Mouse (Mus musculus) gastrocnemius, postnatal 10 days (tissue): ENCODE data around the gene Cstad. TPM values are rescaled to one million over a fixed set of nuclear protein-coding genes. Genes with fewer than 3 reads are reported as not detected.

Experiments
- DNase-seq: peaks from one replicate; pipeline ENCODE4 v3.0.0; 2021; ENCODE audit warnings: mixed read lengths
- total RNA-seq, 2 experiments: library from RNA; stranded (reverse); gene quantifications; 2 replicates each; pipeline ENCODE4 v1.2.3; 2021

Cstad gene
- total RNA-seq, 2 experiments from 2014 or later: 5.3 to 5.9 TPM

DNA sequence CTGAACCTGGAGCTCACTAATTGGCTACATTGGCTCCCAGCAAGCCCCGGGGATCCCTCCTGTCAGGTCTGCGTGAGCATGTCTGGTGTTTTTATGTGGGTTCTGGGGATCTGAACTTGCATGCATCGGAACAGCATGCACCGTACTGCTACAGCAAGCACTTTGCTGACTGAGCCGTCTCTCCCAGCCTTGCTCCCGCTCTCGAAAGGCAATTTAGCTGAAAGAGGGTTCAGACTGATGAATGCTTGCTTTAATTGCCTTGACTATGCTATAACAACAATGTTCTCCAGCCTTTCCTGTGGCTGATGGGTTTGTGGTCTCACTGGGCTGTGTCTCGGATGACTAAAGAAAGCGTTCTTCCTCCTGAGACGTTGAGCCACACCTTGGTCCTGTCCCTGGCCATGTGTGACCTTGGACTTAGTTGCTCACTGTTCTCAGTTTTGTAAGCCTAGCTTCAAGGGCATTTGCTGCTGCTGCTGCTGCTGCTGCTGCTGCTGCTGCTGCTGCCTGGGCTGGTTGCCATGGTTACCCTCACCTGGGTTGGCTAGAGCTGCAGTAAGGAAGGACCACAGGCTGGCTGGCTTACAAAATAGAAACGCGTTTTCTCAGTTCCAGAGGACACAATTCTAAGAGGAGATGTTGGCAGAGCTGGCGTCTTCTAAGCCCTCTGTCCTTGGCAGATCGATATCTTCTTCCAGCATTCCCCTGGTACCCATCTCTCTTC, 34.4 kb downstream of the Cstad start:
- DNase-seq: no peak

DNA sequence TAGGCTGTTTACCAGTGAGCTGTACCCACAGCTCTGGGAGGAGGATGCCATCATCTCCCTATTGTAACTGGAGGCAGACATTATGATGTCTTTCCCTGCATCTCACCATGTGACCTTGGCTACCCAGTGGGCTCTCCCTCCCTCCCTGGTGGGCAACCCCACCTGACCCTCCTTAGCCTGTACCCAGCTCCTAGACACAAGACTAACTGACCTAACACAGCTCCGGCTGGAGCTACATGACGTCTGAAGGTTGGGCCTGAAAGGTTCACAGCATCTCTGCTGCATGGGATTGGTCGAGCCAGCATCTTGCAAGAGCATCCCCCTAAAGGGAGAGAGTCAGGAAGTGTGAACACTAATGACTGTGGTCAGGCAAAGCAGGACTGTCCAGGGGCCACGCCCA, 35.0 kb downstream of the Cstad start:
- no peak for DNase-seq

- no peak for DNase-seq
Observed at GRCm38 (mm10) chr2:30636266-30636671, 41.4 kb downstream of the Cstad start.

GRCm38 (mm10) chr2:30637991-30638390, 43.2 kb downstream of the Cstad start:
- DNase-seq: no peak

- no peak for DNase-seq
Observed at GRCm38 (mm10) chr2:30640021-30640481, 45.2 kb downstream of the Cstad start.

- DNase-seq: no peak
Observed at GRCm38 (mm10) chr2:30642810-30643209, 48.0 kb downstream of the Cstad start.

DNA sequence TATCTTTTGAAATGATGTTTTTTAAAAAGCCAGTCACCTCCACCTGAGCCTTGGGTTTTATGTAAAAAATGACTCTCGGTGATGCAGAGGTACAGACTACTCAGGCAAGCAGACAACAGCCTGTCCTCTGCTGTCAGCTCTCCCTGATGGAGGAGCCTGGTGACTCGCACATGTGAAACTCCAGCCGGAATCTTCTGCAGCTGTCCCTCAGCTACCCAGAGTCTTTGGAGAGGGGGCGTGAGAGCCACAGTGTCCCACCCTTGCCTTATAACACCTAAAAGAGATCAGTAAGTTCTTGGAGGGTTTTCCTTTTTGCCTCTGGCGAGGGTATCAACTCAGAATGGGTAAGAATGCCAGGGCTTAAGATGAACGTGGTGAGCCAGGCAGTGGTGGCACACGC, 48.6 kb downstream of the Cstad start:
- no peak for DNase-seq

- peak; percentile 76 for DNase-seq
Observed at GRCm38 (mm10) chr2:30646833-30647232, 52.0 kb downstream of the Cstad start.

DNA sequence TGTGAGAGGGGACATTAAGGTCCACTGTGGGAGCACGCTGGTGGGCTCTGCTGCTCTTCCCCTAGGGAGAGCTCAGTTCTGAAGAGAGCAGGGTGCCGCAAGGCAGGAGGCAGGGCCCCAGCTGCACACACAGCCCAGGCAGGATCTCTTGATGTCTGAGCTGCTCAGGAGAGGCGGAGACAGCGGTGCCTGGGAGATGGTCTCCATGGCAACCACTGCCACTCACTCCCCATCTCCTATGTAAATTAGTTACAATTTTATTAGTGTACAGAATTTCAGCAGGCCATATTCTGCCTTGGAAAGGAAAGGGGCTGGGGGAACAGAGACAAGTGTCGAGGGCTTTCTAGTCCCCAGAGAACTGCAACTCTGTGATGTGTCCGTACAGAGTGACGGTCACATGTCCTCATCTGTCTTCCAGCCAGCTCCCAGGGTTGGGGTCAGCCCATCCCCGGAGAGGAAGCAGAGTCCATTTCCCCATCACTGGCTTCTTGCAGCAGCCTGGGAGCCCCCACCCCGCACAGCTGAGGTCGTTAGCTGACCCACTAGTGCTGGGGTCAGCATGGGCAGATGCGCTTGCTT, 52.6 kb downstream of the Cstad start:
- DNase-seq: no peak

GRCm38 (mm10) chr2:30647882-30648494, 53.1 kb downstream of the Cstad start:
- no peak for DNase-seq

DNA sequence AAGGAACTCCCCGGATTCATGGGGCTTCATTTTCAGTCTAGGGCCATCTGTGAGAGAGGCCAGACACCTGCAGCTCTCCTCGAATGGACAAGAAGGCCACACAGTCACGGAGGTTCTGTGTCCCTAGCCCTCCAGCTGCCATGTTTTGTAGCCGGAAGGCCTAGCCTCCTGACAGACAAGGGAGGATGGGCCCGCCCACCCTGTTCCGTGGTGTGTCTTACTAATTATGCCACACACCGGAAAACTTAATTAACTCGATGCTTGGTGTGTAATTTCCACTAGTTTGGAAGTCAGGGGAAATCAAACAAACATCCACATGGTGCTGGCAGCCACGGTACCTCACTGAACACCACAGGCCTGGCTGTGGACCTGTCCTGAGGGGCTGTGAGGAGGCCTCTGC, 55.4 kb downstream of the Cstad start:
- DNase-seq: no peak

- DNase-seq: no peak
Observed at GRCm38 (mm10) chr2:30651831-30652230, 57.0 kb downstream of the Cstad start.

- DNase-seq: peak; percentile 57
Observed at GRCm38 (mm10) chr2:30652581-30653037, 57.8 kb downstream of the Cstad start.

GRCm38 (mm10) chr2:30653046-30653445, 58.2 kb downstream of the Cstad start:
- DNase-seq: no peak

DNA sequence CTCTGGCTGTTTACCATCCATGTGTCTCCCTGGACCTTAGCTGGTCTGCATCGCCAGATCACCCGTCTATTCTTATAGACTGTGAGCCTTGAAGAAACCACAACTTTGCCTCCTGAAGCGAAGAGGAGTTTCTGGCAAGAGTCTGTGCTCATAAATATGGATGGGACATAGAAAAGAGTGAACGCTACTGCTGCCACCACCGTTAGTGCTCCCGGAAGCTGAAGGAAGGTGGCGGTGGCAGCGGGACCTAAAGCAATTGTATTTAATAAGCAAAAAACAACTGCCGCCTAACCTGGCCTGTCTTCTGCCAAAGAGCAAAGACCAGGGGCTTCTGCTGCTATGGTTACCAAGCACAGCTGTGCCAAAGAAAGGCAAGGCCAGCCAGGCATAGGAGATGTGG, 59.3 kb downstream of the Cstad start:
- DNase-seq: no peak

GRCm38 (mm10) chr2:30654582-30654981, 59.7 kb downstream of the Cstad start:
- DNase-seq: no peak

- DNase-seq: no peak
Observed at GRCm38 (mm10) chr2:30655746-30656145, 60.9 kb downstream of the Cstad start.

DNA sequence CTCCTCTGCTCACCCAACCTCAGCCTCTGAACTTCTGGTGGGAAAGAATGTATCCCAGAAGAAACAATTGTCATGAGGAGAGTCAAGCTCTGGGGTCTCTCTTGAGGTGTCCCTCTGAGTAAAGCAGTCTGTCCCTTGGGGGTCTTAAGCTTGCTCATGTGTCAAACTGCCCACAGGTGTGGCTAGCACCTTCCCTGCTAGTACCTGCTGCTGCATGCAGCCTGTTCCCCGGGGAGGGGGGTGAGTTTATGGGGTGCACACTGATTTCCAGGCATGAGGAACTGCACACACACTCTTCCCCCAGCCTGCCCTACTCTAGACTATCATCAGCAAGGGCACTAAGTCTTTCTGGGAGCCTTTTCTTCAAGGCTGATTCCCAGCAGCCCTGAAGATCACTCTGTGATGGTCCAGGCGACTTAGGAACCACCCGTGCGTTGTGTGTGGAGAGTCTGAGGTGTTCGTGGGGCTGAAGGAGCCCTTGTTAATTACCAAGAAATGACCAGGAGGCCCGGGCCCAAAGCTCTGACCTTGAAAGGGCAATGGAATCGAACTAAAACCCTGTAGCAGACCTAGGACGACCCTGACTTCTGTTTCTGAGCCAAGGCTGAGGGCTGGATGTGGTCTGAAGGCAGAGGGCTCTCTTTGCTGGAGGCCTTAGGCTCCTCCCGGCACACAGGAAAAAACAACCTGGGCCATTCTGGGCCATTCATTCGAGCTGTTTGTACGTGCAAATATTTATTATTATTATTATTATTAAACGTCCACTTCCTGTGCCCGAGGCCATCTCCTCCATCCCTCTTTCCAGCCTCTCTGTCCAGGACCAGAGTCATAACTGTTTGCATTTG, 62.1 kb downstream of the Cstad start:
- DNase-seq: no peak

DNA sequence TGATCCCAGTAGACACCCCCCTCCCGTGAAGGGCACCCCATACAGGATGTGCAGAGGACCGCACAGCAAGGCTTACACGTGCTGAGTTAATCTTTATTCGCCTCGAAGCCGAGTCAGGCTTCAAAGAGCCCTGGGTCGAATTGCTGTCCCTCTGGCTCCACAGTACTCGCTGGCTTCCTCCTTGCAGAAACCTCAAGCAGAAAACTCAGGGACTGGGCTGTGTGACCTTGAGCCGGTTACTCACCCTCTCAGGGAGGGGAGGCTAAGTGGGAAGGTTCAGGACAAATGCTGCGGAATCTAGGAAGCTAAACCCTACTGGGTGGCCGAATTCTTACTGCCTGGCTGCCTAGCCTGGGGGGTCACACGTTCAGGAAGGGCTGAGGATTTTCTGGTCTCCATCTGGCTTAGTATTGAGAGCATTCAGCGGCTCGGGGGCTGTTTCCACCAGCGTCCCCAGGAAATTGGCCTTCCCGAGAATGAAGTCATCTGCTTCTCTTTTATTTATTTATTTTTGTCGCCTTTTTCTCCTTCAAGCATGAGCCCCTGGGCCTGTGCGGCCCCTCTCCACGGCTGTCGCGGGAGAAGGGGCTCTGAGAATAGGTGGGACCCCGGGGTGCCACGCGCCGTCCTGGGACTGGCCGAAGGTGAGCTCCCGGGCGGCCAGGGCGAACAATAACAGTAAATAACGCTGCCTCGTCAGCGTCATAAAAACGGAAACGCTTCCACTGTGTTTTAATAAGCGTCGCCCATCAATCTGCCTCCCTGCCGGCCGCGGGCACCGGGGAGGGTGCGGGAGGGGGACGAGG, 63.0 kb downstream of the Cstad start:
- DNase-seq: peak; percentile 34

DNA sequence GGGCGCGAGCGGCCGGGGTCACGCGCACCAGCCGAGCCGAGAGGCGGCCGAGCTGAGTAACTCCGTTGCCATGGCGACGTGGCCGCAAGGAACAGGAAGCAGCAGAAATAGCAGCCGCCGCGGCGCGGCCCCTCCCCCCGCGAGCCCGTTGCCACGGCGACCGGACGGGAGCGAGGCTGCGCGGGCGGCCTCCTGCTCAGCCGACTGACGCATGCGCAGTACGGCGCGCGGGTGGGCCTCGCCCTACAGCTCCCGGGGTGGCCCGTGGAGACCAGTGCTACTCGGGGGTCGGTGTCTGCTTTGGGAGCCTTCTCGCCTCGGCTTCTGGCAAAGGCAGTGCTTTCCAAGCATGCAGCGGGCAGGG, 63.6 kb downstream of the Cstad start:
- peak; percentile 100 for DNase-seq
